Mouse (Mus musculus): ENCODE measurements around the gene Stxbp4. TPM values are rescaled to one million over a fixed set of nuclear protein-coding genes. Genes with fewer than 3 reads are reported as not detected.

Gene Stxbp4
- total and polyA plus RNA-seq, 2 experiments from 2014 or later: 9.1 to 9.9 TPM

- DNase-seq (ENCODE audit: low spot score): no peak
- no peak overlapping the region for H3K27ac ChIP-seq
- H3K27me3 ChIP-seq (ENCODE audit: insufficient read depth, low read length): no peaks in the 10 kb centered on the region
- no peak for ATAC-seq
- no peak overlapping the region for H3K4me3 ChIP-seq (ENCODE audit: low read length)
- H3K9me3 ChIP-seq (ENCODE audit: low read length): no peaks in the 10 kb centered on the region
- TF ChIP-seq CTCF (IDR thresholded peaks at IDR 0.05; ENCODE audit: low read depth): no peak
- H3K4me1 ChIP-seq (ENCODE audit: insufficient read depth, low read length): no peaks in the 10 kb centered on the region
- WGBS: 87% methylated on average over 12 of the region's 12 CpGs
- H3K36me3 ChIP-seq (ENCODE audit: insufficient read depth, low read length): peaks cover 26% of the 10 kb centered on the region; the same call in 1 of the 2 replicates
- no peak overlapping the region for H3K4me2 ChIP-seq (ENCODE audit: low read depth, low read length)
- H3K9ac ChIP-seq (replicated peaks; ENCODE audit: low read length): no peak overlapping the region
Observed at GRCm38 (mm10) chr11:90657527-90657926, 19.6 kb upstream of the Stxbp4 start.

GRCm38 (mm10) chr11:90652603-90653002 lies 14.7 kb upstream of the Stxbp4 start:
- no peak for ATAC-seq

GRCm38 (mm10) chr11:90650231-90650885 lies 12.5 kb upstream of the Stxbp4 start:
- no peak for TF ChIP-seq CTCF (IDR thresholded peaks at IDR 0.05; ENCODE audit: low read depth)
- Histone ChIP-seq H3K9me3 (ENCODE audit: low read length) (no peaks in the 10 kb centered on the region), H3K36me3 (ENCODE audit: insufficient read depth, low read length) (peaks cover 19% of the 10 kb centered on the region; the same call in 1 of the 2 replicates), H3K9ac (replicated peaks; ENCODE audit: low read length) (no peak overlapping the region), H3K4me2 (ENCODE audit: low read depth, low read length) (no peak overlapping the region), H3K27ac (no peak overlapping the region), H3K4me3 (ENCODE audit: low read length) (no peak overlapping the region), H3K4me1 (ENCODE audit: insufficient read depth, low read length) (no peaks in the 10 kb centered on the region), H3K27me3 (ENCODE audit: insufficient read depth, low read length) (no peaks in the 10 kb centered on the region)
- ATAC-seq (no peak), DNase-seq (ENCODE audit: low spot score) (no peak)
- 83% methylated on average over 9 of the region's 9 CpGs for WGBS

More at GRCm38 (mm10) chr11:90652603-90653002, 14.7 kb upstream of the Stxbp4 start:
- DNase-seq (ENCODE audit: low spot score): no peak
- peaks cover 29% of the 10 kb centered on the region; the same call in 1 of the 2 replicates for H3K36me3 ChIP-seq (ENCODE audit: insufficient read depth, low read length)
- no peaks in the 10 kb centered on the region for H3K4me1 ChIP-seq (ENCODE audit: insufficient read depth, low read length)
- no peak overlapping the region for H3K4me2 ChIP-seq (ENCODE audit: low read depth, low read length)
- no peaks in the 10 kb centered on the region for H3K27me3 ChIP-seq (ENCODE audit: insufficient read depth, low read length)
- WGBS: 95% methylated on average over 4 of the region's 4 CpGs
- TF ChIP-seq CTCF (IDR thresholded peaks at IDR 0.05; ENCODE audit: low read depth): no peak
- H3K27ac ChIP-seq: no peak overlapping the region
- no peaks in the 10 kb centered on the region for H3K9me3 ChIP-seq (ENCODE audit: low read length)
- H3K9ac ChIP-seq (replicated peaks; ENCODE audit: low read length): no peak overlapping the region
- H3K4me3 ChIP-seq (ENCODE audit: low read length): no peak overlapping the region

GRCm38 (mm10) chr11:90649777-90650176 lies 11.9 kb upstream of the Stxbp4 start:
- Histone ChIP-seq H3K27me3 (ENCODE audit: insufficient read depth, low read length) (no peaks in the 10 kb centered on the region), H3K4me1 (ENCODE audit: insufficient read depth, low read length) (no peaks in the 10 kb centered on the region), H3K4me3 (ENCODE audit: low read length) (no peak overlapping the region), H3K9ac (replicated peaks; ENCODE audit: low read length) (no peak overlapping the region), H3K9me3 (ENCODE audit: low read length) (no peaks in the 10 kb centered on the region), H3K4me2 (ENCODE audit: low read depth, low read length) (no peak overlapping the region), H3K36me3 (ENCODE audit: insufficient read depth, low read length) (peaks cover 23% of the 10 kb centered on the region), H3K27ac (no peak overlapping the region)
- no peak for DNase-seq (ENCODE audit: low spot score)
- WGBS: 84% methylated on average over 6 of the region's 6 CpGs
- no peak for ATAC-seq
- no peak for TF ChIP-seq CTCF (IDR thresholded peaks at IDR 0.05; ENCODE audit: low read depth)

GRCm38 (mm10) chr11:90638312-90638830 lies 487 bp upstream of the Stxbp4 start:
- WGBS: 1% methylated on average over 47 of the region's 54 CpGs
- TF ChIP-seq CTCF (IDR thresholded peaks at IDR 0.05; ENCODE audit: low read depth): no peak
- ATAC-seq: peak; percentile 39

GRCm38 (mm10) chr11:90634661-90635060 lies 3.2 kb downstream of the Stxbp4 start:
- TF ChIP-seq CTCF (IDR thresholded peaks at IDR 0.05; ENCODE audit: low read depth): no peak
- Histone ChIP-seq H3K9ac (replicated peaks; ENCODE audit: low read length) (no peak overlapping the region), H3K4me2 (ENCODE audit: low read depth, low read length) (no peak overlapping the region), H3K36me3 (ENCODE audit: insufficient read depth, low read length) (no peaks in the 10 kb centered on the region), H3K4me1 (ENCODE audit: insufficient read depth, low read length) (peaks cover 8% of the 10 kb centered on the region; the same call in 1 of the 2 replicates), H3K27ac (no peak overlapping the region), H3K27me3 (ENCODE audit: insufficient read depth, low read length) (no peaks in the 10 kb centered on the region), H3K4me3 (ENCODE audit: low read length) (no peak overlapping the region), H3K9me3 (ENCODE audit: low read length) (no peaks in the 10 kb centered on the region)
- WGBS: 86% methylated on average over 3 of the region's 3 CpGs
- ATAC-seq: no peak
- DNase-seq (ENCODE audit: low spot score): no peak

More at GRCm38 (mm10) chr11:90638312-90638830, 487 bp upstream of the Stxbp4 start:
- no peaks in the 10 kb centered on the region for H3K27me3 ChIP-seq (ENCODE audit: insufficient read depth, low read length)
- no peaks in the 10 kb centered on the region for H3K9me3 ChIP-seq (ENCODE audit: low read length)
- H3K4me3 ChIP-seq (ENCODE audit: low read length): peak overlapping the region; percentile 99
- no peaks in the 10 kb centered on the region for H3K36me3 ChIP-seq (ENCODE audit: insufficient read depth, low read length)
- peak overlapping the region; percentile 75 for H3K4me2 ChIP-seq (ENCODE audit: low read depth, low read length)
- peak; percentile 50 for DNase-seq (ENCODE audit: low spot score)
- H3K4me1 ChIP-seq (ENCODE audit: insufficient read depth, low read length): peaks cover 9% of the 10 kb centered on the region; the same call in 1 of the 2 replicates
- peak overlapping the region; percentile 100 for H3K9ac ChIP-seq (replicated peaks; ENCODE audit: low read length)
- peak overlapping the region; percentile 99 for H3K27ac ChIP-seq

GRCm38 (mm10) chr11:90632480-90632879 lies 5.4 kb downstream of the Stxbp4 start:
- Histone ChIP-seq H3K36me3 (ENCODE audit: insufficient read depth, low read length) (no peaks in the 10 kb centered on the region), H3K9ac (replicated peaks; ENCODE audit: low read length) (no peak overlapping the region), H3K27me3 (ENCODE audit: insufficient read depth, low read length) (no peaks in the 10 kb centered on the region), H3K4me2 (ENCODE audit: low read depth, low read length) (no peak overlapping the region), H3K4me1 (ENCODE audit: insufficient read depth, low read length) (peaks cover 5% of the 10 kb centered on the region; the same call in 1 of the 2 replicates), H3K4me3 (ENCODE audit: low read length) (no peak overlapping the region), H3K9me3 (ENCODE audit: low read length) (no peaks in the 10 kb centered on the region), H3K27ac (no peak overlapping the region)
- TF ChIP-seq CTCF (IDR thresholded peaks at IDR 0.05; ENCODE audit: low read depth): no peak
- 78% methylated on average over 2 of the region's 2 CpGs for WGBS
- DNase-seq (ENCODE audit: low spot score): no peak
- no peak for ATAC-seq

Measured in hindbrain, postnatal 0 days (tissue).